Mouse (Mus musculus) heart, postnatal 0 days (tissue): ENCODE results near the gene Kcnip4. TPM values are rescaled to one million over a fixed set of nuclear protein-coding genes. Genes with fewer than 3 reads are reported as not detected.

ENCODE experiments used
- ATAC-seq: fragments of 200-750 bp; cut with Nextera tagmentation; 2 replicates; pipeline ENCODE4 v1.8.0; 2017; ENCODE audit warnings: low read depth, moderate number of reproducible peaks, moderate library complexity; ENCODE audit not compliant: insufficient read depth
- DNase-seq: peaks from one replicate; pipeline ENCODE4 v3.0.0-alpha.2; 2016; ENCODE audit warnings: low spot score
- H3K27ac ChIP-seq: fragments of 300-500 bp; sonication (generic); 2 replicates; pipeline ENCODE4 v1.5.1; 2014; ENCODE audit warnings: low read depth, mild to moderate bottlenecking
- H3K27me3 ChIP-seq: fragments of 300-500 bp; sonication (generic); 2 replicates; pipeline ENCODE4 v1.6.1; 2014; ENCODE audit warnings: low read length, mixed read lengths; ENCODE audit not compliant: control insufficient read depth, insufficient read depth
- H3K36me3 ChIP-seq: fragments of 300-500 bp; sonication (generic); replicated peaks from 2 replicates; pipeline ENCODE4 v1.6.1; 2014; ENCODE audit warnings: low read length, mixed read lengths; ENCODE audit not compliant: control insufficient read depth, insufficient read depth
- H3K4me1 ChIP-seq: fragments of 300-500 bp; sonication (generic); 2 replicates; pipeline ENCODE4 v1.6.1; 2014; ENCODE audit warnings: antibody characterized with exemption; ENCODE audit not compliant: control insufficient read depth, insufficient read depth
- H3K4me2 ChIP-seq: fragments of 300-500 bp; sonication (generic); 2 replicates; pipeline ENCODE4 v1.6.1; 2014; ENCODE audit warnings: low read depth, mild to moderate bottlenecking, low read length, moderate library complexity
- H3K4me3 ChIP-seq: fragments of 300-500 bp; sonication (generic); 2 replicates; pipeline ENCODE4 v1.5.1; 2014; ENCODE audit warnings: low read depth, low read length
- H3K9ac ChIP-seq: fragments of 300-500 bp; sonication (generic); replicated peaks from 2 replicates; pipeline ENCODE4 v1.6.1; 2014; ENCODE audit warnings: low read depth, low read length, mixed read lengths
- H3K9me3 ChIP-seq: fragments of 300-500 bp; sonication (generic); replicated peaks from 2 replicates; pipeline ENCODE4 v1.6.1; 2016; ENCODE audit warnings: low read length; ENCODE audit not compliant: control insufficient read depth
- CTCF ChIP-seq: IDR thresholded peaks from 2 replicates; pipeline ENCODE4 v1.5.1; 2016; ENCODE audit warnings: antibody characterized with exemption, control low read depth, low read depth
- EP300 ChIP-seq: IDR thresholded peaks from 2 replicates; pipeline ENCODE4 v1.6.1; 2016; ENCODE audit warnings: antibody characterized with exemption, low read depth
- WGBS: fragments of 180-500 bp; shearing (Covaris S2); extraction: QIAGEN DNeasy Blood & Tissue Kit; methylation state at CpG from one replicate; pipeline ENCODE4 v1.1.7; 2014; 5-methylcytosine and 5-hydroxymethylcytosine counted together
- polyA plus RNA-seq: library from polyadenylated mRNA; unstranded; fragments of >200 nt; fragmentation: Nextera tagmentation; extraction: Ambion mirVana; gene quantifications from 2 replicates; pipeline ENCODE4 v1.2.1, GENCODE M21; 2015
- total RNA-seq: library from RNA; depleted of rRNA; stranded (reverse); fragments of >200 nt; gene quantifications from 2 replicates; pipeline ENCODE4 v1.2.3, GENCODE M21; 2014; ENCODE audit warnings: low replicate concordance

Kcnip4 gene
- total and polyA plus RNA-seq, 2 experiments from 2014 or later: 0.11 TPM; not detected in 1

DNA sequence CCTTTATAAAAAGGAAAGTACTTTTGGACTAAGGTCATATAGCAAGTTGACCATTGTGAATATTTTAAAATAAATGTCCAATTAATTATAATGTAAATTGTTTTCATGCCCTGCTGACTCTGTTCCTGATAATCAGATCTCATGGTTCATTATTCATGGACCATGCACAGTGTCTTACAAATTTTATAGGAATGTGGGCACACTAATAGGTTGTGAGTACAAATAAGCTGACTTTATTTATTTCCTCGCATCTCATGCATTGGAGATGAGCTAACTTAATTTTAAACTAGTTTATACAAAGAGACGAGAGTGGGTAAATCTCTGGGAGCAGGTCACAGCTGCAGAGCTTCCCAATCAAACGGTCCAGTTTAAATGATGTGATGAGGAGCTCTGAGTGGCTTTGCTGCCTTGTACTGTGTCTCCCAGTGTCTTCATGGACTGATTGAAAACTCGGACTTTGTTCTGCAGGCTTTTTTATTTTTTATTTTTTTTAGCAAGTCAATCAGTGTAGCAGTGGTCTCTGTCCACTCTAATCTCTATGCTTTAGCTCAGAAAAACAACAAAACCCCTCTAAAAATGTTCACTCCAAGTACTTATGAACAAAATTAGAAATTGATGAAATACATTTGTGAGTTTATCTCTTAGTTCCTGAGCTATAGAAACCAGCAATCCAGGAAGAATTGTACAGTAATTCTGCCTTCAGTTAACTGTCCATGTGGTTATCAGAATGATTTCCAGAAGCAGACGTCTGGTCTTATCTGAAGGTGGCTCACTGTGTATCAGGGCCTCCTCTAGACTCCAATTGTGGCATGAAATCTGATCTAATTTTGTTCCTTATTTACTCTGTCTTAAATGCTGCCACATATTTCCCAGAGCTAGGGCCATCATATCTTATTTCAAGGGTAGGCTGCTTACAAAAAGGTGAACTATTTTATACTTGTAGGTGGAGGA, 979.6 kb downstream of the Kcnip4 start:
- 41% methylated on average over 5 of the region's 5 CpGs for WGBS
- ATAC-seq (no peak), DNase-seq (no peak)
- TF ChIP-seq EP300: no peak
- no peak for TF ChIP-seq CTCF
- Histone ChIP-seq H3K9me3 (no peaks in the 10 kb centered on the region), H3K27me3 (no peaks in the 10 kb centered on the region), H3K4me3 (no peak overlapping the region), H3K9ac (no peak overlapping the region), H3K4me1 (no peaks in the 10 kb centered on the region), H3K36me3 (no peaks in the 10 kb centered on the region), H3K27ac (no peak overlapping the region), H3K4me2 (no peak overlapping the region)

DNA sequence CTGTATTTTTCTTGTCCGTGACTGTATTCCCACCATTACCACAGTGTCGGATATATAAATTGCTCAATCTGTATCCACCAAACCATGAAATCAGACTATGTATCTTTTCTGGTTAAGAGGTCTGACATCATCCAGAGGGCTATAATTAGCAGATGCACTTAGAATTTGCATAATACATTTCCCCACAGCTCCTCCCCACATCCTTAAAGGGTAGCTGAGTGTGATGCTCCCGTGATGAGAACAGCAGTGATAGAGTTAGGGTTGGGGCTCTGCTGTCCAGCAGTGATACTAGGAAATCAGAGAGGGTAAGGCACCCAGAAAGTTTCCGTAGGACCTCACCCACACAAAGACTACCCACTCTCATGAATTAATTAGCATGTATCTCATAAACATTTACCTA, 1006.7 kb downstream of the Kcnip4 start:
- DNase-seq (no peak), ATAC-seq (no peak)
- no peak overlapping the region for H3K27ac ChIP-seq
- whole genome bisulfite sequencing: 73% methylated on average over 4 of the region's 4 CpGs
- no peak overlapping the region for H3K9ac ChIP-seq
- H3K4me2 ChIP-seq: no peak overlapping the region
- TF ChIP-seq EP300: no peak
- no peak for TF ChIP-seq CTCF
- no peaks in the 10 kb centered on the region for H3K27me3 ChIP-seq
- no peaks in the 10 kb centered on the region for H3K4me1 ChIP-seq
- no peak overlapping the region for H3K4me3 ChIP-seq
- H3K36me3 ChIP-seq: no peaks in the 10 kb centered on the region
- H3K9me3 ChIP-seq: no peaks in the 10 kb centered on the region

DNA sequence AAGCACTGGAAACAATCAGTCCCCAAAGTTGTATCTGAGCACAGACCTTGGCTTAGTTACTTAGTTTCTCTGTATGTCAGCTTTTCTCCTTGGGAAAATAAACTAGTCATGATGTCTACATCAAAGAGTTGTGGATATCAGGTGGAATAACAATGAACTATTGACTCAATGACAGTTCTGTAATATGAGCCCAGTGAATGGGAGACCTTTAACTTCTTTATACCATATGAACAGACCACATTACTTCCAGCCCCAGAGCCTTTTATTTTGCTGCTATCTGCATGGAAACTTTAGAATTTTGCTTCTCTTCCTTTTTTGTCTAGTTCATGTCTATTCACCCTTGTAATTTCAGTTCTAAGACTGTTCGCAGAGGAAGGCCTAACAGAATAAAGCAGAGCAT, 1011.4 kb downstream of the Kcnip4 start:
- Histone ChIP-seq H3K9me3 (no peaks in the 10 kb centered on the region), H3K4me1 (no peaks in the 10 kb centered on the region), H3K9ac (no peak overlapping the region), H3K4me2 (no peak overlapping the region), H3K27ac (no peak overlapping the region), H3K4me3 (no peak overlapping the region), H3K36me3 (no peaks in the 10 kb centered on the region), H3K27me3 (no peaks in the 10 kb centered on the region)
- ATAC-seq (no peak), DNase-seq (no peak)
- WGBS: 87% methylated on average over 1 of the region's 1 CpGs
- TF ChIP-seq CTCF (no peak), EP300 (no peak)

DNA sequence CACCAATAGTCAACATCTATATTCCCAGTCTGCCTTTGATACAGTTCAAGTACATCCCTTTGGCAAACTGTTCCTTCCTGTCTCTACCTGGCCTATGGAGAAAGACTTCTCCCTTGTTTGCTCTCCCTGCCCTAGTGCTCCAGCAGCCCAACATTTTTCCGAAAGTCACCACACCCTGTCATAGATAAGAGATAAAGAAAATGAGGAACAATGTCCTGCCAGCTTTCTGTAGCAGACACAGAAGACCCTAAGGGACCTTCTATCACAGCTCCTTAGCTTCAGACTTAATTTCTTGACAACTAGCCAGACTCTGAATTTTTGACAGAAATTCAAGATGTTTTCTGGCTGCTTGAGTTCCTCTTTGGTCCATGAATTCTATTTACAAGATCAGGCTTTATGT, 1013.4 kb downstream of the Kcnip4 start:
- no peaks in the 10 kb centered on the region for H3K4me1 ChIP-seq
- H3K36me3 ChIP-seq: no peaks in the 10 kb centered on the region
- DNase-seq (no peak), ATAC-seq (no peak)
- H3K4me3 ChIP-seq: no peak overlapping the region
- no peak for TF ChIP-seq CTCF
- no peak for TF ChIP-seq EP300
- WGBS: 14% methylated on average over 1 of the region's 1 CpGs
- H3K9me3 ChIP-seq: no peaks in the 10 kb centered on the region
- no peak overlapping the region for H3K9ac ChIP-seq
- no peaks in the 10 kb centered on the region for H3K27me3 ChIP-seq
- no peak overlapping the region for H3K4me2 ChIP-seq
- no peak overlapping the region for H3K27ac ChIP-seq

DNA sequence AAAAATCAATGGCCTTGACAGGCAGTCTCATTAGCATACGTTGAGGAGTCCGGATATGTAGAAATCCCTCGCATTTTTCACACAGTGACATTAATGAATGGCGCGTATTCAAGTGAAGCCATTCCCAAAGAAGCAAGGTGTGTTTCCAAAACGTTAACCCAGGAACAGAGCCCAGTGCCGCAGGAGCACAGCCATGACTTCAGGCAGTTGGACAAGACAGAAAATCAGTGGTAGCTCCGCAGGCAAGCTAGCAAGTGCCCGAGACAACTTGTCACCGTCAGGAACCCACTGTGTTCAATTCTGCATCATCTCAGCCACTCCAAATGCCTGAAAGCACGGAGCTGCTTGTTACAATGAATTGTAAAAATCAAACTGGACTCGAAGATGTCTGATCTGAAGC, 1014.5 kb downstream of the Kcnip4 start:
- WGBS: 76% methylated on average over 12 of the region's 12 CpGs
- no peaks in the 10 kb centered on the region for H3K9me3 ChIP-seq
- TF ChIP-seq EP300: no peak
- no peak for TF ChIP-seq CTCF

More for the DNA sequence above, 1014.5 kb downstream of the Kcnip4 start:
- Histone ChIP-seq H3K9ac (no peak overlapping the region), H3K27ac (no peak overlapping the region), H3K4me3 (no peak overlapping the region), H3K36me3 (no peaks in the 10 kb centered on the region), H3K4me1 (no peaks in the 10 kb centered on the region), H3K27me3 (no peaks in the 10 kb centered on the region), H3K4me2 (no peak overlapping the region)
- DNase-seq (no peak), ATAC-seq (no peak)
